Mouse (Mus musculus): Measurements from ENCODE around the gene Xpo4. TPM values are rescaled to one million over a fixed set of nuclear protein-coding genes. Genes with fewer than 3 reads are reported as not detected.
"Not testable (repeated sequence)": the region's sequence is repeated elsewhere in the genome, so short reads cannot be mapped to it uniquely, and the experiment has no call there.

Gene Xpo4
- polyA plus RNA-seq, 1 experiment from 2014 or later = 11.6 TPM

DNA sequence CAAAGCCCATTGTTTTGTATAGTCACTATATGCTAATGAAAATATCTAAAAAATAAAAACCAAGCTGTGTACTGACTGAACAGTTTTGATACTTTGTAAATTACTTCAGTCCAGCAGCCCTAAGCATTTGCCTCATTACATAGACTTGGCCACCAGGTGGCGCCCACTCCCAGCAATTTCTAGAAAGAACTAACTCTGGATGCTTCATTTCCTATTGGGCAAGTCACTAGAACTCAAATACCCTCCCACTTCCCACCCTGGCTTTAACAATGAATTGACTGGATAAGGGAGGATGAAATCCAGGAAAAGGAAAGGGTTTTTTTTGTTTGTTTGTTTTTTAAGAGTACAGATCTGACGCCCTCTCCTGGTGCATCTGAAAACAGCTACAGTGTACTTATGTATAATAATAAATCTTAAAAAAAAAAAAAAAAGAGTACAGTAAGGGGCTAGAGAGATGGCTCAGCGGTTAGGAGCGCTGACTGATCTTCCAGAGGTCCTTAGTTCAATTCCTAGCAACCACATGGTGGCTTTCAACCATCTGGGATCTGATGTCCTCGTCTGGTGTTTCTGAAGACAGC lies 14.8 kb upstream of the Xpo4 start:
- Histone ChIP-seq H3K9me3 (no peaks in the 10 kb centered on the region), H3K9ac (no peak overlapping the region), H3K27ac (replicated peaks) (no peak overlapping the region), H3K4me3 (no peak overlapping the region), H3K27me3 (no peaks in the 10 kb centered on the region), H3K4me1 (replicated peaks) (no peaks in the 10 kb centered on the region; the same call in 1 of the 2 replicates), H3K4me2 (no peak overlapping the region), H3K36me3 (no peaks in the 10 kb centered on the region)
- ATAC-seq (ENCODE audit: low FRiP score, low read depth) = peak; percentile 82
- WGBS = 33% methylated on average over 5 of the region's 5 CpGs

DNA sequence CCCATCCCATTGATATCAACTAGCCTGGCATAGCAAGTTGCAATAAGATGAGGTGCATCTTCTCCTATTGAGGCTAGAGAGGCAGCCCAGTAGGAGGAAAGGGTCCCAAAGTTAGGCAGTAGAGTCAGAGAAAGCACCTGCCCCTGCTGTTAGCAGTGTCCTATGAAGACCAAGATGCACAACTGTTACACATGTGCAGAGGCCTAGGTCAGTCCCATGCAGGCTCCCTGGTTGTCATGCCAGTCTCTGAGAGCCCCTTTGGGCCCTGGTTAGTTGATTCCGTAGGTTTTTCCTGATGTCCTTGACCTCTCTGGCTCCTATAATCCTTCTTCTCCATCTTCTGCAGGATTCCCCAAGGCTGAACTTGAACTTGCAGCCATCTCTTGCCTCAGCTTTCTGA lies 14.3 kb upstream of the Xpo4 start:
- Histone ChIP-seq H3K4me2 (no peak overlapping the region), H3K36me3 (no peaks in the 10 kb centered on the region), H3K4me3 (no peak overlapping the region), H3K9me3 (no peaks in the 10 kb centered on the region), H3K27me3 (no peaks in the 10 kb centered on the region), H3K27ac (replicated peaks) (no peak overlapping the region), H3K4me1 (replicated peaks) (no peaks in the 10 kb centered on the region; the same call in 1 of the 2 replicates), H3K9ac (no peak overlapping the region)
- peak; percentile 43; the same call in 1 of the 2 replicates for ATAC-seq (ENCODE audit: low FRiP score, low read depth)
- 21% methylated on average over 1 of the region's 1 CpGs for WGBS

DNA sequence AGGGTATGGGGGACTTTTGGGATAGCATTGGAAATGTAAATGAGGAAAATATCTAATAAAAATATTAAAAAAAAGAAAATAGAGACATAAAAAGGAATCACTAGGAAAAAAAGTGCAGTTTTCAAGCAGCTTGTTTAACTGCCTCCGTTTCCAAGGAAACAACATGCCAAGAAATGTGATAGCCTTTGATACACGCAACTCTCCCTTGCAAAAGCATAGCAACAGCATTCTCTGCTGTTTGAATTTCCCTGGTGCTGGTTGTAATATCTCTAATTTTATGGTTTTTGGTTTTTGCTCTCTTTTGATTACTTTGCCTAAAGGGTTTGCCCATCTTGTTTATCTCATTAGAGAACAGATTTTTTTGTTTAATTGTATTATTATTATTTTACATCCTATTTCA lies 10.3 kb upstream of the Xpo4 start:
- Histone ChIP-seq H3K4me2 (no peak overlapping the region), H3K9me3 (no peaks in the 10 kb centered on the region), H3K36me3 (no peaks in the 10 kb centered on the region), H3K27ac (replicated peaks) (no peak overlapping the region), H3K4me1 (replicated peaks) (no peaks in the 10 kb centered on the region; the same call in 1 of the 2 replicates), H3K9ac (no peak overlapping the region), H3K27me3 (no peaks in the 10 kb centered on the region), H3K4me3 (no peak overlapping the region)
- ATAC-seq (ENCODE audit: low FRiP score, low read depth) = no peak
- WGBS = 59% methylated on average over 2 of the region's 2 CpGs

DNA sequence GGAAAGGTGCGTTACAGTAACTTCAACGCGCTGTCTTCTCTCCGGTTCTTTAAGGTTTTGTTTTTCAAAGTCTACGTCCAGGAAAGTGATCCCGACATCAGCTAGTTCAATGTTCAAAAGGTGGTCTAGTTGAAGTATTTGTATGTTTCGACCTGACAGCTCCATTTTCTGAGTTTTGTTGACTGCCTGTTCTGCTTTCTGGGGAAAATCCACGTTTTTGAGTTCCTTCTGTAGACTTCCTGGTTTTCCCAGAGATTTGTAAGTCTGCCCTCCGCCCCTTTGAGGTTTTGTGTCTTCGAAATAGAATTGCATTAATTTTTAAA lies 359 bp upstream of the Xpo4 start:
- H3K4me1 ChIP-seq (replicated peaks) = peaks cover 31% of the 10 kb centered on the region
- WGBS = 16% methylated on average over 10 of the region's 10 CpGs
- ATAC-seq (ENCODE audit: low FRiP score, low read depth) = no peak
- H3K27me3 ChIP-seq = no peaks in the 10 kb centered on the region
- peak overlapping the region; percentile 97 for H3K27ac ChIP-seq (replicated peaks)
- peak overlapping the region; percentile 76 for H3K4me3 ChIP-seq
- no peaks in the 10 kb centered on the region for H3K9me3 ChIP-seq
- H3K36me3 ChIP-seq = no peaks in the 10 kb centered on the region
- peak overlapping the region; percentile 78 for H3K9ac ChIP-seq
- H3K4me2 ChIP-seq = peak overlapping the region; percentile 96

DNA sequence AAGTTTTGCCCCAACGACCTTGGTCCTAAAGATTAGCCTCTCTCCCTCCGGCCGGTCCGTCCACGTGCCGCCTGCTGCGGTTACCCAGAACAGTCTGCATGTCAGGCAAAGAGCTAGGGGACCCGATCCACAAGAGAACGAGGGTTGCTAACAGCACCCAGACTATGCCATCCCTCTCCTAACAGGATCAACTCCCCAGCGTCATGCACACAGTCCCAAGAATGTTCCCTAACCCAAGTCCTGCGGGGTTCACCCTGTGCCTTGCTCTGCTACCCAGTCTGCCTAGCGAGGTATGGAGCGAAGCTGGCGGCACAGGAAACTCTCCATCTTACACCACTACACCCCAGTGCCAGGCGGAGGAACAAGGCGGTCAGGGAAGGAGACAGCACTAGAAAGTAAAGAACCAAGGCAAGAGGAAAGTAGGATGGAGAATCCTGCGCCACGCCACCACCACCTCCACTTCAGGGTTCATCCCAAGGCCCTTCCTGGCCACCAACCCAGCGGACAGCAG lies 864 bp downstream of the Xpo4 start:
- peak; percentile 69 for ATAC-seq (ENCODE audit: low FRiP score, low read depth)
- Histone ChIP-seq H3K36me3 (no peaks in the 10 kb centered on the region), H3K27me3 (no peaks in the 10 kb centered on the region), H3K9ac (peak overlapping the region; percentile 78), H3K4me2 (peak overlapping the region; percentile 96), H3K4me1 (replicated peaks) (peaks cover 31% of the 10 kb centered on the region), H3K4me3 (peak overlapping the region; percentile 76), H3K9me3 (no peaks in the 10 kb centered on the region), H3K27ac (replicated peaks) (peak overlapping the region; percentile 97)
- under 1% methylated on average over 19 of the region's 19 CpGs for WGBS

DNA sequence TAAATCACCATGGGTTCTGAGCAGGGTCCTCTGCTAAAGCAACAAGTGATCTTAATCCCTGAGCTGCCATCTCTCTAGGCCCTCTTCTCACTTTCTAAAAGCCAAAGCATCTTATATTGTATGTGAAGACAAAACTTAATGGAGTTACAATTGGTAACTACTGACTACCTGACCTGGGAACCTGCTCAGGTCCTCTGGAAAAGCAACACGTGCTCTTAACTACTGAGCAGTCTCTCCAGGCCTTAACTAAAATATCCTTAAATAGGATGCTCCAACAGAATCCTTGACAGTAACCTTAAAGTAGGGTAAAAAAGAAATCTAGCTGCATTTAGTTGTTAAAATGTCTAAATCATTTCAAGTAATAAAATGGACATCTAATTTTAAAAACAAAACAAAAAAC lies 1.6 kb downstream of the Xpo4 start:
- peak overlapping the region; percentile 76 for H3K4me3 ChIP-seq
- no peak overlapping the region for H3K9ac ChIP-seq
- H3K36me3 ChIP-seq = no peaks in the 10 kb centered on the region
- peak overlapping the region; percentile 96 for H3K4me2 ChIP-seq
- H3K27me3 ChIP-seq = no peaks in the 10 kb centered on the region
- no peak for ATAC-seq (ENCODE audit: low FRiP score, low read depth)
- H3K27ac ChIP-seq (replicated peaks) = no peak overlapping the region
- H3K9me3 ChIP-seq = no peaks in the 10 kb centered on the region
- peaks cover 31% of the 10 kb centered on the region for H3K4me1 ChIP-seq (replicated peaks)
- 34% methylated on average over 1 of the region's 1 CpGs for WGBS

DNA sequence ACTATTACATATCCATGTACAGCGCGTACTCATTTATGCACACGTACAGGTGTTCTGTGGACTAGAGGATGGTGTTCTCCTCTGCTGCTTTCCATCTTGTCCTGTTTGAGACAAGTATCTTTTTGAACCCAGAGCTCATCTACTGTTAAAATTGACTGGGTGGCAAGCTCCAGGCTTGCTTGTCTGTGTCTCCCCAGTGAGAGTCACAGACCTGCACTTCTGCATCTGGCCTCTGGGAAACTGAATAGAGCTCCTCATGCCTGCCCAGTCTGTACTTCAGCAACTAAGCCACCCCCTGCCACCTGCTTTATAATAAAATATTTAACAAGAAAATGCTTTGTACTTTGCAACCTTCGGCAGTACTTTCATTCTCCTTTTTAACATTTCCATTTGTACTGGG lies 6.9 kb downstream of the Xpo4 start:
- H3K4me2 ChIP-seq = no peak overlapping the region
- peaks cover 8% of the 10 kb centered on the region; the same call in 1 of the 2 replicates for H3K4me1 ChIP-seq (replicated peaks)
- no peaks in the 10 kb centered on the region for H3K9me3 ChIP-seq
- H3K9ac ChIP-seq = no peak overlapping the region
- ATAC-seq (ENCODE audit: low FRiP score, low read depth) = no peak
- H3K36me3 ChIP-seq = no peaks in the 10 kb centered on the region
- 95% methylated on average over 4 of the region's 4 CpGs for WGBS
- H3K27me3 ChIP-seq = no peaks in the 10 kb centered on the region
- no peak overlapping the region for H3K4me3 ChIP-seq
- no peak overlapping the region for H3K27ac ChIP-seq (replicated peaks)

DNA sequence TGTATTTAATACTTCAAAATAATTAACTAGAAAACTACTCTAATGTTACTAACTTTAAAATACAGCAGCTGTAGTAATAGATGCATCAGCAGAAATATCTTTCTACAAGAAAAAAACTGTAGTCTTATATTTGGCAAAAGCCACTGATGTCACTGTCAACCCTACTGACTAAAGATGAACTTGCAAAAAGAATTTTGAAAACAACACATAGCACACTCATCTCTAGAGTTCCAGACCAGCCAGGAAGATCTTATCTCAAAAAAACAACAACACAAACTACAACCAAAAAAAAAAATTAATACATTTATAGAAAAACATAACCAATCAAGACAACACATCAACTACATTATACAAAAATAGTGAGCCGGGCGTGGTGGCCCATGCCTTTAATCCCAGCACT lies 7.7 kb downstream of the Xpo4 start:
- 95% methylated on average over 2 of the region's 2 CpGs for WGBS
- Histone ChIP-seq H3K4me3 (no peak overlapping the region), H3K27ac (replicated peaks) (no peak overlapping the region), H3K36me3 (no peaks in the 10 kb centered on the region), H3K4me2 (no peak overlapping the region), H3K27me3 (no peaks in the 10 kb centered on the region), H3K9ac (no peak overlapping the region), H3K4me1 (replicated peaks) (0 out of 2 replicates have a peak, but pooled peaks cover 2% of the 10 kb centered on the region), H3K9me3 (no peaks in the 10 kb centered on the region)
- no peak for ATAC-seq (ENCODE audit: low FRiP score, low read depth)

DNA sequence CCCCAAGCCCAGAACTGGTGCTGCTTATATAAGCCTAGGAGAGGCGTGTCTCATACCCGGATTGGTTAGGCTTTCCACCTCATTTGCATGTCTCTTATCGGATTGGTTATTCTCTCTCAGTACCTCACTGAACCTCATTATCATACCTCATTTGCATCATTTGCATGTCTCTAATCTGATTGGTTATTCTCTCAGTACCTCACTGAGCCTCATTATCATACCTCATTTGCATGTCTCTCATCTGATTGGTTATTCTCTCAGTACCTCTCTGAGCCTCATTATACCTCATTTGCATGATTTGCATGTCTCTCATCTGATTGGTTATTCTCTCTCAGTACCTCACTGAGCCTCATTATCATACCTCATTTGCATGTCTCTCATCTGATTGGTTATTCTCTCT lies 8.7 kb downstream of the Xpo4 start:
- 91% methylated on average over 3 of the region's 3 CpGs for WGBS
- H3K4me3 ChIP-seq; H3K36me3 ChIP-seq; H3K9ac ChIP-seq; H3K27ac ChIP-seq (replicated peaks); H3K4me2 ChIP-seq; H3K9me3 ChIP-seq; ATAC-seq (ENCODE audit: low FRiP score, low read depth); H3K4me1 ChIP-seq (replicated peaks); H3K27me3 ChIP-seq: not testable (repeated sequence)

DNA sequence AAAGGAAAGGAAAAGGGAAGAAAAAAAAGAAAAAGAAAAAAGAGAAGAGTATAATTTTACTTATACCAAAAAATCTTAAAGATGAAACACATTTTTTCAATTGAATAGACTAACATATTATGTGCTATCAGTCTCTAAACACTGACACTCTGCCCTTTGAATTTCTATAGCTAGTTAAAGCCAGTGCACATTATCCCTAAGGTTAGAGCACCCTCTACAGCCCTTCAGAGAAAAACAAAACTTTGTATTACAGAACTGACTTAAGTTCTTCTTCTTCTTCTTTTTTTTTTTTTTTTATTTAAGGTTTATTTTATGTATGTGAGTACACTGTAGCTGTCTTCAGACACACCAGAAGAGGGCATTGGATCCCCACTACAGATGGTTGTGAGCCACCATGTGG lies 15.7 kb downstream of the Xpo4 start:
- Histone ChIP-seq H3K36me3 (no peaks in the 10 kb centered on the region), H3K27ac (replicated peaks) (no peak overlapping the region), H3K4me1 (replicated peaks) (no peaks in the 10 kb centered on the region), H3K4me3 (no peak overlapping the region), H3K9ac (no peak overlapping the region), H3K27me3 (no peaks in the 10 kb centered on the region), H3K4me2 (no peak overlapping the region), H3K9me3 (no peaks in the 10 kb centered on the region)
- no peak for ATAC-seq (ENCODE audit: low FRiP score, low read depth)

DNA sequence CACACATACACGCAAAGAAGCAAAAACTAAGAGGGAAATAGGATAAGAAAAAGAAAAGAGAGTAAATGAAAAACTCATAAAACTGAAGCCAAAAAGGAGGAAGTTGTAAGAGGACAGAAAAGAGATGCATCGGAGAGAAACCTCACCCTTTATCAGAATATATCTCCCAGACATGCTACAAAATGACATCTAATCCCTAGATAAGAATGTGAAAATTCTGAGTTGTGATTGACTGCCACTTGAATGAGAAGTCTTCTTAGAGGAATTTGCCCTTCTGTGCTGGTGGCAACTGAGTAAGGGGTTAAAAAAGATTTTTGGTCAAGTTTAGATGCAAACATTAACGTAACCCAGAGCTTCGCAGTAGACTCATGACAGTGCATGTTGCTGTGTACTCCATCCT lies 19.1 kb downstream of the Xpo4 start:
- no peak overlapping the region for H3K27ac ChIP-seq (replicated peaks)
- H3K4me1 ChIP-seq (replicated peaks) = no peaks in the 10 kb centered on the region
- no peaks in the 10 kb centered on the region for H3K9me3 ChIP-seq
- 91% methylated on average over 4 of the region's 4 CpGs for WGBS
- no peaks in the 10 kb centered on the region for H3K27me3 ChIP-seq
- H3K4me3 ChIP-seq = no peak overlapping the region
- no peak overlapping the region for H3K4me2 ChIP-seq
- ATAC-seq (ENCODE audit: low FRiP score, low read depth) = no peak
- H3K36me3 ChIP-seq = 0 out of 2 replicates have a peak, but pooled peaks cover 6% of the 10 kb centered on the region
- H3K9ac ChIP-seq = no peak overlapping the region

DNA sequence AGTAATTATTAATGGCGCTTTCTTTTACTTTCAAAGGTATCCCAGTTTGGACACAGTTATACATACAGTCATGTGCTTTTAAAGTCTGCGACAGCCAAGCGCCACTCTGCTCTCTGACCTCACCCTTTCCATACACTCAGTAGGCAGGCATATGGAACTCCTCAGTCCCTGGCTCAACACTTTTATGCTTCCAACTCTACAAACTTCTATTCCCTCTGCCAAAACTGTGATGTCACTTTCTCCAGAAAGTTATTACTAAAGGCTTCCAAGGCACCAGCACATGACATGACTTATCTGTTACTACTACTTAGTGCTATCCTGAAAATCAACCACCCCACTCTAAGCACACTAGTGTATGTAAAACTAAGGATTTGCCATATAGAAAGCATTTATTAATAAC lies 26.1 kb downstream of the Xpo4 start:
- H3K4me1 ChIP-seq (replicated peaks) = no peaks in the 10 kb centered on the region
- ATAC-seq (ENCODE audit: low FRiP score, low read depth) = no peak
- WGBS = 92% methylated on average over 3 of the region's 3 CpGs
- H3K9ac ChIP-seq = no peak overlapping the region
- no peaks in the 10 kb centered on the region for H3K27me3 ChIP-seq
- H3K36me3 ChIP-seq = 0 out of 2 replicates have a peak, but pooled peaks cover 6% of the 10 kb centered on the region
- H3K4me3 ChIP-seq = no peak overlapping the region
- no peak overlapping the region for H3K27ac ChIP-seq (replicated peaks)
- no peak overlapping the region for H3K4me2 ChIP-seq
- no peaks in the 10 kb centered on the region for H3K9me3 ChIP-seq

DNA sequence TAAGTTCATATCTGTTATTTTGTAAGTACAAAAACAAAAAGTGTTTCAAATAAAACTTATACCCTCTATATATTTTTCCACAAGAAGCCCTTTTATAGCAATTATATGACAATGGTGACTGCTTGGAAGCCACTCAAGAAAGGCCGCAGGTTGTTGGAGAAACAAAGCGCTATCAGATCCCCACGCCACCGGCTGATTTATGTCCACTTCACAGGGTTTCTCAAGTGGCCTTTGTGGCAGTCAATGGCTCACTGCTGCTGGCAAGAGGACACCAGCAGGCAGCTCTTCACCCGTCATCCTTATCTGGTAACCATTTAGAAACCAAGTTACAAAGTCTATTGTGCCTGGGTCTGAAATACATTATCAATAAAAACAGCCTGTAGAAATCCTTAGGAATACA lies 31.1 kb downstream of the Xpo4 start:
- H3K27ac ChIP-seq (replicated peaks) = no peak overlapping the region
- no peak for ATAC-seq (ENCODE audit: low FRiP score, low read depth)
- no peaks in the 10 kb centered on the region for H3K36me3 ChIP-seq
- H3K27me3 ChIP-seq = no peaks in the 10 kb centered on the region
- no peak overlapping the region for H3K4me3 ChIP-seq
- H3K9ac ChIP-seq = no peak overlapping the region
- no peak overlapping the region for H3K4me2 ChIP-seq
- H3K9me3 ChIP-seq = no peaks in the 10 kb centered on the region
- WGBS = 33% methylated on average over 5 of the region's 5 CpGs
- no peaks in the 10 kb centered on the region for H3K4me1 ChIP-seq (replicated peaks)
